Mouse (Mus musculus) left cerebral cortex, postnatal 10 days (tissue): ENCODE data around the gene Tcf7. TPM values are rescaled to one million over a fixed set of nuclear protein-coding genes. Genes with fewer than 3 reads are reported as not detected.

Experiments
- DNase-seq, 2 experiments: peaks; one replicate each; pipeline ENCODE4 v3.0.0; 2021 to 2022; ENCODE audit warnings: low spot score in 2 of 2, mixed read lengths in 1 of 2; ENCODE audit errors: extremely low spot score in 1 of 2
- intact Hi-C: fragments of 180-260 bp; cut with DNase I; formaldehyde crosslinking; loops from one replicate; pipeline ENCODE4 v1.15.1; 2025
- total RNA-seq, 2 experiments: library from RNA; stranded (reverse); gene quantifications; 2 replicates each; pipeline ENCODE4 v1.2.3; 2021

The Tcf7 gene
- total RNA-seq, 2 experiments from 2014 or later = 6.0 to 6.7 TPM

DNA sequence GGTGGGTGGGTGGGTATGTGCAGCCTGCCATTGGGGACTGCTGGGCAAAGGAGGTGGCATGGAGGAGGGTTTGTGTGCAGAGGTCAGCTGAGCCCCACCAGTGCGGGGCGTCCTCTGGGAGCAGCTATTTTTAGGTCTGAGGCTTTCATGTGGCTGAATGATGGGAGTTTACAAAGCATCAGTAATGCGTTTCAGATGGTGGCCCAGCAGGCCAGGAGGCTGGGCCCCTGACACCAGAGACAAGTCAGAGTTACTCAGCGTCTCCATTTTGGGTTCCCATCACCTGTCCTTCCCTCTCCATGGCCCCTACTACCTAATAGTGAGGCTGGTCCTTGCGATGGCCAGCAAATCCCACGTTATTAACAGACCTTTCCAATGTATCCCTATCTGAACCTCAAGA lies 10.2 kb downstream of the Tcf7 start:
- DNase-seq = peak in 1 of 2 experiments; percentile 39
- intact Hi-C loops = no loop called here

DNA sequence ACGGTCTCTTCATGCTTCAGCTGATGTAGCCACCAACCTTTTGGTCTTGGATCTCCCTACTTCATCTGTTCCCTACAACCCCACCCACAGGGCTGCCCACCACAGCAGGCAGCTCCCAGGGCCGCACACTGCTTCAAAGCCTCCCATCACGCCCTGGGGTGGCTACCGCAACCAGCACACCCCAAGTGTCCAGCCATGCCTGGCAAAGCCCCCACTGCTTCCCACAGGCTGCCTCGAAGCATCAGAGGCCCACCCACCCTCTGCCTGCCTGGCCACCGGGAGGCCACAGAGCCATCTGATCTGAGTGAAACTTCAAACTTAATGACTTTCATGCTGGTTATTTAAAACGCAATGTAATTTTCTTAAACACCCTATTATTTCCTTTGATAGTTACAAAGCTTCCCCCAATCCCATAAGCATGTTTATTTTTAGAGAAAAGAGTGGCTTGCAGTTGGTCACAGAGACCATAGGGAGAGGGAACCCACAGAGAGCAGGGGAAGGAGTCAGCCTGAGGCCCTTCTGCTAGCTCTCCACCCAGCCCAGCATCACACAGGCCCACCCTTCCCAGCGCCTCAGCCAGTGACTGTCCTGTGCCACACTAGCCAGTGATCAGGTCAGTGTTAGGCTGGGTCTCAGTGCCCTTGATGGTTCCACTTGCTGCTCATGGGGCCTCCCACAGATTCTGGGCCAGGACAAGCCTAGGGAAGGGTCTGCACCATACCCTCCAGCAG lies 10.9 kb downstream of the Tcf7 start:
- intact Hi-C loops = no loop called here
- DNase-seq = no peak

DNA sequence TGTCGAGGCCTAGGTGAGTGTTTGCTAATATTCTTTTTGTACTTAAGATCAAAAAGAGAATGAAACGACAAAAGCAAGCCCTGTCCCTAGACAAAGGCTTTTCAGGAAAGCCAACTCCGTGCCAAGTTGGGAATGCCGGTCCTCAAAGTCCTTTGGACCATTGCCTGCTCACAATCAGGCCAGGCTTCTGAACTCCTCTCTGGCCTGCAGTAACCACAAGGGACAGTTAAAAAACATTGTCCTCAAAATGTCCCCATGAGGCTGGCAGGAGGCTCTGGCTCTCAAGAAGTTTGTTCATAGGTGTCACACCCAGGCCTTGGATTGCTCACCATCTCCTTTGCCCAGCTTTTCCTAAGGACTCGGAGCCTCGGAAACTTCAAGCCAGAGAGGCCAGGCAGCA lies 13.0 kb downstream of the Tcf7 start:
- peak in 1 of 2 experiments; percentile 55 for DNase-seq
- intact Hi-C loops = no loop called here

DNA sequence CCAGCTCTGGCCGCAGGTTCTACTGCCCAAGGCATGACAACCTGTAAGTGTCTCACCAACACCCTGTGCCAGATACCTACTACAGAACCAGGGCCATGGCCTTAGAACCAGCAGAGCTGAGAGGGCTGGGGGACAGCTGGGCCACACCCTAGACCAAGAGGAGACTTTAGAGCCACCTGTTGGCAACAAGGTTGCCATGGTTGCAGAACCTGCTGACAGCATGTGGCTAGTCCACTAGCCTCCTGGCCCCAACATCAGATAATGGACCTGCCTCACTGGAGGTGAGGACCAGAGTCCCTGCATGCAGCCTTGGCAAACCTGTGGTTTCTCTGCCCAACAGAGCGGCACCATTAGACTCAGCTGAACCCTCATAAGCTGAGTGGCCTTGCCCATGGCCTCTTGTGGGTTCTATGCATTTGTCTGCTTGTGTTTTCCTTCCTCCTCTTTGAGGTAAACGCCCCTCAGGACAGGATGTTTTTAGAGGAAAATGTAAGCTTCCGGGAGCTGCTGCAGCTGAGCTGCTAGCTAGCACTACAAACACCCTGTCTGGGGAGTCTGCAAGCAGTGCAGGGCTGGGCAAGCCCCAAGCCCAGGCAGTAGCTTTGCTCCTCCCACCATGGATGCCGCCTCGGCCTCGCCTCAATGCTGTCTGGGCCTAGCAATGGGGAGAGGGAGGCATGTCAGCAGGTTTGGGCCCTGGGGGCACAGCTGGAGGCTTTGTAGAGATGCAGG lies 14.5 kb downstream of the Tcf7 start:
- DNase-seq = peak in 1 of 2 experiments; percentile 78
- intact Hi-C loops = no loop called here

DNA sequence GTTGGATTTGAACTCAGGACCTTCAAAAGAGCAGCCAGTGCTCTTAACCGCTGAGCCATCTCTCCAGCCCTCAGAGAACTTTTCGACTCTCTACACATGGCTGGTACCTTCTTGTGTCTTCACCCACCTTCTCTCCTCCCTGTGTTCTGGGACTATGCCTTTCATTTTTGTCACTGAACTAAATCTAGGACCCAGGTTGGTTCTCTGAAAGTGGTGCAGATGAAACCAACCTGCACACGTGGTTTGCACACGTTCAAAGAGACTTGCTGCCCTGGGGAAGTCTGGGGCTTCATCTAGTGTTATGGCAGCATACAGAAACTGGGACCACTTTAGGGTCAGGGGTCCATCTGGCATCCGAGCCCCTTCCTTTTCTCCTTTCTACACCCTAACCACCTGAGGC lies 15.5 kb downstream of the Tcf7 start:
- intact Hi-C loops = no loop called here
- no peak for DNase-seq

DNA sequence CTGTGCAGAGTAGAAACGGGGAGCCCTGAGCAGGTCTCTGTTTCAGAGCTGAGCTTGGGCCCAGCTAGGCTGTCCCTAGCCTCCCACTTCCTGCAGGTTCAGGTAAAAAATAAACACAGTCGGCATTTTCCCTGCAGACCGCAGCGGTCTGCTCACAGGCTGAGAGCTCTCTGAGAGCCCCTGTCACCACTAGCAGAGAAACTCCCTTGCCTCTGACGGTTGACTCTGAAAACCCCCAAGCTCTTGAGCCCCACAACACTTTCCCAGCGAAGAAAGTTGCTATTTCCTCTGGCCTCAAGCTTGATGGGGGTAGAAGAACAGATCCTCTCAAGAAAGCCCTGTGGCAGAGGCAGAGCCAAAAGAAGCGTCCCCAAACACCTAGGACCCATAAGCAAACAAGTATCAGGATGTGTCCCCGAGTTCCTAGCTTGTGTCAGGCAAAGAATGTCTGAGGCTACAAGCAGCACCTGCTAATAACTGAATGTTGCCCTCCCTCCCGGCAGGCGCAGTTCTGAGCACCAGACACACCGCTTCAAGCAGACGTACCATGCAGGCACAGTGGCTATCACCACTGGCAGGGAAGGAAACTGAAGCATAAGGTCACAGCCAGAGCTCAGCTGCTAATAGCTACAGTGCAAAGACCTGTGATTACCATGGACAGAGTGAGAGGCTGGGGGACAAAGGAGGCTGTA lies 17.1 kb downstream of the Tcf7 start:
- no peak for DNase-seq
- intact Hi-C loops = no loop called here

DNA sequence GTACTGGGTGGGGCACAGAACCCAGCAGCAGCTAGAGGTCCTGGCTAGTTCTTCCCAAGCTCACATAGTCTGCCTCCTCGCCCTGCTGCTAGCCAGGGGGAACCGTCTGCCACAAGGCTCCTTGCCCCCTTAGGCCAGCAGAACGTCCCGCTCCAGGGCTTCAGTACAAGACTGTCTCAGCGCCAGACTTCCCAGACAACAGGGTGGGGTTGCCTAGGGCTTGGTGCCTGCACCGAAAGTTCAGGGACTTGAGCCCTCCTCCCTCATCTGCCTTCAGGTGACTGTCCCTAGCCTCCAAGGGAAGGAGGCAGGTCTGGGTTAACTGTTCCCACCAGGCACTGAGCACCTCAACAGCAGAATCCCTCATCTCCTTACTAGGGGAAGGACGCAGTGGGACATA lies 17.9 kb downstream of the Tcf7 start:
- intact Hi-C loops = no loop called here
- no peak for DNase-seq

DNA sequence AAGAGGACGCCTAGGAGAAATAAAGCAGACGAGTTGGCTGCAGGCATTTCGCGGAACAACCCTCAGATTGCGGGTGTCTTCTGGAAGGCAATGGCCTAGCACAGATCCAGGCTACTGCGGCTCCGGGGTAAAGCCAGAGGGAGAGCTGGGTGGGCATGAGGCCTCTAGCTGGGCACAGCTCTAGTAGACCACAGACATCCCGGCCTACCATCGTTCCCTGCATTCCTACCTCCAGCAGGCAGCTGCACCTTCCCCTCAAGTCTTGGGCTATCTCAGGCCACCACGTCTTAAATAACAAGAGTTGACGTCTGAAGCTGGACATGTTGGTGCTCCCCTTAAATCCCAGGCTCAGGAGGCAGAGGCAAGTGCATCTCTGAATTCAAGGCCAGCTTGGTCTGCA lies 20.5 kb downstream of the Tcf7 start:
- intact Hi-C loops = no loop called here
- DNase-seq = no peak

DNA sequence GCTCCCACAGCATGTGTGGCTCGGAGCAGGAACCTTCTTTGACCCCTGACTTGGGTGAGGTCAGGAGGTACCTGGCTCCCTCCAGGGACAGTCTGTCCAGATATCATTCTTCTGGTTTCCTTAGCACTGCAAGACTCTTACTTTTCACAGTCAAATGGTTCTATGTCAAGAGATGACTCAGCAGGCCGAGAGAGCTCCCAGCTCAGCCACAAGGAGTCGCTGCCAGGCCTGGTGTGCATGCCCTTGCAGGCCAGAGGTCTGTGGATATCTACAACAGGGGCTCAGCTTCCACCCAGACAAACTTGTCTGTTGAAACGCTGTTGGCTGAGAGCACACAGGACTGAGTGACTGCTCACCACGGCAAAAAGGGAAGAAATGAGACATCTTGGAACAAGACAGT lies 20.9 kb downstream of the Tcf7 start:
- peak in 1 of 2 experiments; percentile 74 for DNase-seq
- intact Hi-C loops = no loop called here

DNA sequence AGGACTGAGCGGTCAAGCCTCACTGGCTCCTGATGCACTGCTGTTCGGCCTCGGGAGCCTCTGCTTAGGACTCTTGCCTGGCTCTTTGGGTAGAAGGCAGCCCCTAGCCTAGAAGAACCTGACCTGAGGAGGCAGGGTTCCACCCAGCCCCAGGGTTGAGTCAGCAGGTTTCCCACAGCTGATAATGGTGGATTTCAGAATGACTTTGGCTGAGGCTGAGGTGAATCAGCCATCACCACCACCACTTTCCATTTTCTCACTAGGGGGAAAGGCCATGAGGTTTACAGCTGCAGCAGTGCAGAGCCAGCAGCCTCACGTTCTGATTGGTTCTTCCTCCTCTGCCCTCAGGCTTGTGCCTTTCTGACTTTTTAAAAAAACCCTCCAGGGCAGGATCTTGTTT lies 21.9 kb downstream of the Tcf7 start:
- no peak for DNase-seq
- intact Hi-C loops = no loop called here

DNA sequence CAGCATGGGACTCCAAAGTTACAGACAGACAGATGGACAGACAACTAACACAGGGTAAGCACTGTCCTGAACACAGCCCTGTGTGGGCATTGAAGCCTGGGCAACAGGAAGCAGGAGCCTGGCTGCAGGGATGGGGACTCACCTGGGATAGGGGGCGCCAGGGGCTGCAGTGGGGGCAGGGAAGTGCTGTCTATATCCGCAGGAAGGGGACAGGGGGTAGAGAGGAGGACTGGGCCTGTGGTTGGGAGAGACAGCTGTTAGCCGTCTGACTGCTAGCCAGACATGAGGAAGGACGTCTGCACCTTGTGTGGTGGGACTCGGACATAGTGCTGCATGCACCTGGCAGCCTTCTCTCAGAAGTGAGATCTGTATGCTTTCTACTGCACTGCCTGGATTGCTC lies 24.1 kb downstream of the Tcf7 start:
- intact Hi-C loops = no loop called here
- no peak for DNase-seq

DNA sequence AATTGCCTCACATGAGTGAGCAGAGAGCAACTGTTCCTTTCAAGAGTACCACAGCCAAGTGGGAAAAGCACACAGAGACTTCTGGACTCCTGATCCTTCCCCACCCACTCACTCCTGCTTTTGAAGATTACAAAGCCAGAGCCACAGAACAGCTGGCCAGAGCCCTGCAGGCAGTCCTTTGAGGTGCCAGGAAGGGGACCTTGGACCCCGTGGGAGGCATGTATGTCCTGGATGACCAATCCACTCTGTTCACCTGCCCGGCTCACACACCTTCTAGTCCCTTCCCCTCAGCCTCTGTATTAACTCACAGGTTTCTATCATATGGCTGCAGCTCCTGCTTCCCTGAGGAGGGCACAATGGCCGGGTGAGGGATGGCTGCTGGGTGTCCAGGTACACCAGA lies 25.4 kb downstream of the Tcf7 start:
- no peak for DNase-seq
- intact Hi-C loops = no loop called here

DNA sequence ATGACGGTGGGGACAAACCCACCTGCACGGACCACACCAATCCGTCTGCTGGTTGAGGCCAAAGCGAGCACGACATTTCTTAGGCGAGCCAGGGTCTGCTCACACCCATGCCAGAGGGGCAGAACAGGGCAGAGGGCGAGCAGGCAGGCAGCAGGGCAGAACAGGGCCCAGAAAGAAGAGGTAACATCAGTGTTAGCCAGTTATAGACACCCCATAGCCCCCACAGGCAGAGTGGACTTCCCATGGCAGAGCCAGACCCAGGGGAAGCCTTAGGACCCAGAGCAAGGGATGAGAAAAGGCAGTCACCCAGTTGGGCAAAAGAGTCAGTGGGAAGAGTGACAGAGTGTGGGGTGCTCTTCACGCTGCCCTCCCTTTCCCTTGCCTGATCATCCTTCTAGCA lies 27.7 kb downstream of the Tcf7 start:
- intact Hi-C loops = loop anchor here (2.0 kb wide), 1 partner anchor 42 kb away; no protein-coding TSS in a partner anchor
- no peak for DNase-seq

DNA sequence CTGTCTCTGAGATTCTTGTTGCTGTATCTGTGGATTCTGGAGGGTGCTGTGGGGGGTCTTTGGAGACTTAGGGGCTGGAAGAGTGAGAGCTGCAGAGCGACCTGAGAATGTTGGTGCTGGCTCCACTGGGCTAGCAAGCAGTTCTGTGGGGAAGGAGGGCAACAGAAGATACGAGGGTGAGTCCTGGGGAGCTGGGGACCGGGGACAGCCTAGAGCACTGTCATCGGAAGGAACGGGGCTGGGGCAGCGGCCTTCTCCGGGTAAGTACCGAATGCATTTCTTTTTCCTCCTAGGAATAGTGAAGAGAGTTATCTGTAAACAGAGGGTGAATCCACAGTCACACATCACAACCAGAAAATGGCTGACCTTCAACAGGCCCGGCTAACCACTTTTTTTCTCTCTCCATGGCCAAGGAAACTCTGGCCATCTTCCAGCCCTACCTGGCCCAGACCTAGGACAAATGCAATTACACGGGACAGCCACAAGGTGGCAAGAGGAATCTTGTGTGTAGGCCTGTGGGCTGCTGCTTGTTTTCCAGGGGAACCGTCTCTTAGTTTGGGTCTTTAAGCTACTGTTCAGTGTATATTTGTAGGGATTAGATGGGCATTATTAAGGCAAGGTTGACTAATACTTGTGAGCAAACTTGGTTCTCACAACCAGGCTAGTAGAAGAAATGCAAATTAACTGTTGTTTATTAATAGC lies 29.0 kb downstream of the Tcf7 start:
- intact Hi-C loops = loop anchor here (2.0 kb wide), 2 partner anchors 43 to 91 kb away; no protein-coding TSS in a partner anchor
- DNase-seq = peak; percentile 36 to 67

DNA sequence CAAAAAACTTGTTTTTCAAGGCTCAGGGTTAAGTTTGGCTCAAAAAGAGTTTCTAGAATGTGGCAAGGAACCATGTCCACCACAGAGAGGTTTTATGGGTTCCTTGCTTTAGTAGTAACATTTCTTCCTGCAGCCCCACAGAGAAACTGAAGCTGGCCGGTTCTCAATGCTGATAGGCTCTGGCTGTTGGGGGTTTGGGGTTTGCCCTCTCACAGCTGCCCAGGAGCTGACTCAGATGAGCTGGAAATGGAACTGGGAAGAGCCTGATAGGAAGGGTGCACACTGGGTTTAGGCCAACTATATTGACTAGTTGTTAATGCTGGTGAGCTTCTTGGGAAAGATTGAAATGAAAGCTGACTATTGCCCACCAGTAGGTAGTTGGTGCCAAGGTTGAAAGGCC lies 30.1 kb downstream of the Tcf7 start:
- intact Hi-C loops = loop anchor here (2.0 kb wide), 1 partner anchor 92 kb away; no protein-coding TSS in a partner anchor
- DNase-seq = no peak

DNA sequence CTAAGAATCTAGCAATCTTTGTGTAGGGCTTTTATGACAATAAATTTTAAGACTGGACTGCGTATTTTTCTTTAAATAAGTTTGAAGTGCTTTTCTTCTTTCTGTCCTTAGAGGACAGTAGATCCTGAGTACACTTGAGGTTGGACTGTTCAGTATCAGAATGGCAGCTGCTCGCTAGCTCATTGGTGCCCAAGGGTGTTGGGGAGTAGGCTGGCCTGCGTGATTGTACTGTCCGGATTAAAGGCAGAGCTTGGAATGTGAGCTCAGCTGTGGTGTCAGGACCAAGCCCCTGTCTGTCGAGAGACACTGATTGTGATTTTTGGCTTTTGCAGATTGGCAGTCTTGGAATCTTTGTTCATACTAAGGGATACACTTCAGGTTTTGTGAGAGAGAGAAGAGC lies 31.0 kb downstream of the Tcf7 start:
- no peak for DNase-seq
- intact Hi-C loops = loop anchor here (2.0 kb wide), 1 partner anchor 93 kb away; no protein-coding TSS in a partner anchor

DNA sequence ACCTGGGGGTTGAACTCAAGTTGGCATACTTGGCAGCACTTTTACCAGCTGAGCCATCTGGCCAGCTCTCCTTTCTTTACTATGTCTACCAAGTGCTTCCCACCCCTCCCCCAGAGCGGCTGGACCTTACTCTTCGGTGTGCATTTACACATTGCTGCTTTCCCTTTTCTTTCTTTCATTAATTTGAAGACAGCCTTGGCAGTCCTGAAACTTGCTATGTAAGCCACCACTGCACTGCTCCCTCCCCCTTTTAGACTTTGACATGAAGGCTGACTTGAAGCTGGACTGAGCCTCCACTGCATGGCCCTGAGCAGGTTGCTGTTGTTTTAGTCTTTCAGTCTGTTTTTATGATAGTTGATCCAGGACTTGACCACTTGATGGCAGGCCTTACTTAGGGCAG lies 33.4 kb downstream of the Tcf7 start:
- intact Hi-C loops = no loop called here
- DNase-seq = no peak

DNA sequence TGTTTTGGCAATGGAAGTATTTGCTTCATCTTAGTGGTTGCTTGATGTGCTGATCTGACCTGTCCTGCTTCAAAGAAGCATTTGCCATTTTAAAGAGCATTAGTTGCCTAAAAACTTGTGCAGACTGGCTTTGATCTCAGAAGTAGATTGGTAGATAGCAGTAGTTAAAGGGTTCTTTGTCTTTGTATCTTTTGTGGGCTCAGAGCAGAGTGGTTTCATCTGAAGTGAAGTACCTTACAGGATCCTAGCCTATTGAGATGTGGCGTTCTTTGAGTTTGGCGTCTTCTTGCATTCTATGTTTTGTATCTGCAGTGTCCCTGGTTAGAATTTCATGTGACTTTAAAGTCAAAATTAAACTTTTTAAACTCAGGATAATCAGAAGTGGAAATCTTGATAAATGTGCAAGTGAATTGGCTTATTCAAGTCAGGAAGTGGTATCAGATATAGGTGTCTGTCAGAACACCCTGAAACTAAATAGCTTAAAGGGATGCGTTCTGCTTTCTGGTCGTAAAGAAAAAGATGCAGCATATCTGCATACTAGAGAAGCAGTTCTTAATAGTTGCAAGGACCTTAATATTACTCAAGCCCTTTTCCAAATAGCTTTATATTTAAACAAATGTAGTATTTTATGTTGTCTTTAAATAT lies 41.8 kb downstream of the Tcf7 start:
- intact Hi-C loops = no loop called here
- no peak for DNase-seq

DNA sequence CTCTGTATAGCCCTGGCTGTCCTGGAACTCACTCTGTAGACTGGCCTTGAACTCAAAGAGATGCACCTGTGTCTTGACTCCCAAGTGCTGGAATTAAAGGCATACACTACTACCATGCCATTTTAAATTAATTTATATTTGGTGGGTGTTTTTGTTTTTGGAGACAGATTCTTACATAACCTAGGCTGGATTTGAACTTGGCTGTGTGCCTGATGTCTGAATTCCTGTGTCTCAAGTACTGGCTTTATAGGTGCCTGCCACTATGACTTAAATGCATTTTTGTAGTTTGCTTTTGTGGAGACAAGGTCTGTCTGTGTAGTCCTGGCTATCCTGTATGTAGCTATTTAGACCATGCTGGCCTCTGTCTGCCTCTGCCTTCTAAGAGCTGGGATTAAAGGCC lies 48.3 kb downstream of the Tcf7 start:
- intact Hi-C loops = no loop called here
- DNase-seq = no peak
